Mouse (Mus musculus) spleen, postnatal 14 days (tissue): ENCODE measurements around the gene Gm15217.

Experiments used
- DNase-seq, 2 experiments: peaks; one replicate each; pipeline ENCODE4 v3.0.0; 2021 to 2022; ENCODE audit warnings: low spot score in 2 of 2

Gm15217 gene

GRCm38 (mm10) chr14:46379285-46379684, at the start of gene Gm15217:
Gene Gm15217, plus strand, starts transcription at chr14:46379414.
- DNase-seq: no peak

- no peak for DNase-seq
Observed at GRCm38 (mm10) chr14:46333421-46334237, 45.6 kb upstream of the Gm15217 start.

DNA sequence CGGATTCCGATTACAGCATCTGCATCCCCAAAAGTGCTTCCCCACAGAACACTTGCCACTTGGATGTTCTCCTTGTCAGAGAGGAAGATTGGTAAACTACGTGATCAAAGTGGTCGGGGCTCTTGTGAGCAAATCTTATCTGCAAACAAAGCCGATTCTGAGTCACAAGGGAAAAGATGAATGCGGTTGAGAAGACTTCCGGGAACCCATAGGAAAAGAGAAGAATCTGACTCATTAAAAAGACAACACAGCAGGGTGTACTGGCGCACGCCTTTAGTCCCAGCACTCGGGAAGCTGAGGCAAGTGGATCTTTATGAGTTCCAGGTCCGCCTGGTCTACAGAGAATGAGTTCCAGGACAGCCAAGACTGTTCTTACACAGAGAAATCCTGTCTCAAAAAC, 40.4 kb upstream of the Gm15217 start:
- DNase-seq: no peak

- no peak for DNase-seq
Observed at GRCm38 (mm10) chr14:46344750-46345149, 34.5 kb upstream of the Gm15217 start.

- DNase-seq: no peak
Observed at GRCm38 (mm10) chr14:46357286-46357685, 21.9 kb upstream of the Gm15217 start.

DNA sequence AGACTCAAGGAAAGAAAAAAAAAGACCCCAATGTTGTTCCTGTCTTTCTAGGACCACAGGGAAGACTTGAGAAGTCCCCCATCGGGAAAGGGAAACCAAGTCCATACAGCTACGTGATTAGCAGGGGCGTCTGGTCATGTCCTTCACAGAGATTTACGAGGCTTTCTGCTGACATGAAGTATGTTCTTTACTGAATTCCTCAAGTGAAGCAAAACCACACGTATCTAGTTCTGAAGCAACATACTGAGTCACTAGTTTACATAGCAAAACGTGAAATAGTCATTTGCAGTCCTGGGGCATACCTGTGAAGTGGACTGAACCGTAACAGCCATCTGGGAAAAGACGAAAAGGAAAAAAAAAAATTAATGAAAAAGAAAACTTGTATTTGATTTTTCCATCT, 21.5 kb upstream of the Gm15217 start:
- DNase-seq: no peak

GRCm38 (mm10) chr14:46363209-46363608, 16.0 kb upstream of the Gm15217 start:
- no peak for DNase-seq

GRCm38 (mm10) chr14:46372452-46372851, 6.8 kb upstream of the Gm15217 start:
- DNase-seq: no peak

GRCm38 (mm10) chr14:46375796-46376195, 3.4 kb upstream of the Gm15217 start:
- DNase-seq: no peak

GRCm38 (mm10) chr14:46380286-46380721, 1.1 kb downstream of the Gm15217 start:
- no peak for DNase-seq

DNA sequence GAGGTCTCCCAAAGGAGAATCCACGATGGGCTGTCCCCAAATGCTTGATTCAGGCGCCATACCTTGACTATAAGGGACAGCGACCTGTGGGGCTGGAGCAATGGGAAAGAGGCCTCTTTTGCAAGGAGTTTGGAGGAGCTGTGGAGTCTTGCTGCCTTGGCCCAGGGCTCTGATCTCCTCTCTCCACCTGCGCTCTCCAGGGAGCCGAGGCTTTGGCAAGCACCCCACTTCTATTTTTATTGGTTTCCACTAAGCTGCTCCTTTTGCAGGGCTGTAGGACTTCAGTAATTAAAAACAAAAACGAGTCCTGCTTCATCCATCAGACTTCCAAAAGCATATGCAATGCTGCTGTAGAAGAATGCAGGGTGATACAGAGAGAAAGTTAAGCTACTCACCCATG, 2.2 kb downstream of the Gm15217 start:
- DNase-seq: no peak

DNA sequence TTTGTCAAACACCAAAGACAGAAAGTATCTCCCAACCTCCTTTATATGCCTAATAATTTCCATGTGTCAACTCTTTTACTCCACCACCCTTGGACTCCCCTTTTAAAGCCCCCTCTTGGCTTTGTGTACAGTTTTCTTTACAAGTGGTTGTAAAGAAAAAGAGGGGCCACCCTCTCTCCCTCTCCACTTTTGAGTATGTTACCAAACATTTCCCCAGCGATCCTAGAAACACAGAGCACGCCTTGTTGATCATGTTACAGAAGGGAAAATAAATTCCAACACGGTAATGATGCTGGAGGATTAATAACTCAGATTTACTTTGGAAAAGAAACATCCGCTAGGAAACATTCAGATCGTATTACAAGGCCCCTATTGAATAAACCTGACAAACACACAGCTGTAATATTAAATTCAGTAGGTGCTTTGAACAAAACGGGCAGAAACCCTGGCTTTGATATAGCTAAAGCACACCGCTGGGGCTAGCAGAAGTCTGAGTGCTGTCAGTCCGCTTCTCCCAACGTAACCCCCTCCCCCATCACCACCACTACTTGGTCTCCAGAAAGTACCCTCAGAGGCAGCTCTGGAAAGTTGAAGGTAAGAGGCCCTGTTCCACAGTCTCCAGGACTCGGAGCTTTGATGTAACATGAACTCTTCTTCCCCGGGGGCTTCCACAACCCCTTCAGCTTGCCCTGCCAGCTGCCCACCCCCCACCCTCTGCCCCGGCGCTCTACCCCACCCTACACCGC, 5.9 kb downstream of the Gm15217 start:
- no peak for DNase-seq

- no peak for DNase-seq
Observed at GRCm38 (mm10) chr14:46385701-46386477, 6.7 kb downstream of the Gm15217 start.

GRCm38 (mm10) chr14:46386478-46387356, 7.5 kb downstream of the Gm15217 start:
- DNase-seq: no peak

- DNase-seq: no peak
Observed at GRCm38 (mm10) chr14:46387357-46387671, 8.1 kb downstream of the Gm15217 start.

DNA sequence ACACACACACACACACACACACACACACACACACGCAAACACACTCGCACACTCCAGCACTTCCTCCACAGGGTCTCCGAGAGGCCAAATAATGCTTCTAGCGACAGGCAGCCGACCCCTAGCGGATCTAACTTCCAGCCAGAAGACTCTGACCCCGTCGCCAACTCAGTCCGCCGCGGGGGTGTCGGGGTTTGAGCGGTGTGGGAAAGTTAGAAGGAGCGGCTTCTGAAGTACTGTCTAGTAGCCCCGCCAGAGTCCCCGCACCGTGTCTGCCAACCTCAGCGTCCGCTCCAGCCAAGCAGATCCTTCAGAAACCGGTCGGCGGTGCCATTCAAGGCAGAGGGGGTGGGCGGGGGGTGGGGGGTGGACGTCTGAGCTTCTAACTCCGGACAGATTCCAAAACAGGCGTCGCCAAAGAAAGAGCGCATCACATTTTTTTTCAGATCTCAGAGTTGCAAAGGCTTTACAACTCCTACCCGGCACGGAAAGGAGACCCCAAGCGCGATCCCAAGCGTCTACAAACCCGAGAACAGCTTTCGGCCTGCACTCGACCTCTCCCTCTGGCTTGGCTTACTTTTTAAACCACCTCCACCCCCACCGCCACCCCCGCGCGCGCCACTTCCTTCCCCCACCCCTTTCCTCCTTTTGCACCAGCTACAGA, 8.7 kb downstream of the Gm15217 start:
- DNase-seq: no peak

DNA sequence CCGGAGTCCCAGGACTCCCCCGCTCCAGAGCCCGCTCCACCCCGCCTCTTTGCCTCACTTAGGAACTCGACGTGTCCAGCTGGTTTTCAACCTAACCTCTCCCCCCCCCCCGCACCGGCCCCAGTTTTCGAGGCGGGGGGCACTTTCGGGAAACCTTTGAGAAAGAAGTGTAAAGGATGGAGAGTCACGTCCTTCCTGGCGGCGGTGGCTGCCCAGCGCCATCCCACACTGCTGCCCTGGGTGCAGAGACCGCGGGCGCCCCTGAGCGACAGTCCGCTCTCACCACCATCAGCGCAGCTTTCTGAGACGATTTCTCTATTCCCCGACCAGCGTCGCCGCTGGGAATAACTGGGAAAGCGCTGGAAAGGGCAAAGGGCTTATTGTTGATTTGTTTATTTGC, 9.4 kb downstream of the Gm15217 start:
- DNase-seq: no peak

DNA sequence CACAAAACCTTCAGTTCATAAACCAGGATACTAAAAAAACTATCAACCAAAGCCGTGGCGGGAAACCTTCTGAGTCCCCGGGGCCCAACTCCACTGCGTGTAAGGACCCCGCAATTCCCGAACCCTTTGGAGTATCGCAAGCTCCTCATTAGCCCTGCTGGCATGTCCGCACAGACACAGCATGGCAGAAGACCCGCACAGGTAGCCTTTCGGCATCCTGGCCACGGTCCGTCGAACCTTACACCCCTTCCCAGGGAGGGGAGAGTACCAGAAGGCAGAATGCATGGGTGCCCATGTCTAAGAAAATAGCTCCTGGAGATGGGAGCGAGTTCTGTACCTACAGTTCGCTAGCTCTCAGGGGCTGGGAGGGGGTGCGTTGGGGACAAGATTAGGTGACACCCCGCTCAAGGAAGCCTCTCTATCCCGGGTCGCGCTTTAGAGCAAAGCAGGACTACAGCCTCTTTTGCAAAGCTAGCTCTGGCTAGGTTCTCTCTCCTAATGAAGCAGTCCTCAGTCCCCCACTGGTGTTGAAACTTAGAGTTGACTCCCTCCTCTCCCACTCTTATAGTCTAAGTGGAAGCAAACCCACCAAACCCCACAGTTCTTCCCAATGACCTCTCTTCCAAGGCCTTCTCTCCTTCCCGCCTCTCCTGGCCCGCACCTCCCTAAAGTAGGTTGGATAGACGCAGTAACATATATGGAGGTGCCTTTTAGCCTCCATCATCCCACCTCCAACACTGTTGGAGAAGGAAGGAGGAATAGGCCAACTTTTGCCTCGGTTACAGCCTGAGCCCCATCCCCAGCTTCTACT, 10.4 kb downstream of the Gm15217 start:
- DNase-seq: no peak

DNA sequence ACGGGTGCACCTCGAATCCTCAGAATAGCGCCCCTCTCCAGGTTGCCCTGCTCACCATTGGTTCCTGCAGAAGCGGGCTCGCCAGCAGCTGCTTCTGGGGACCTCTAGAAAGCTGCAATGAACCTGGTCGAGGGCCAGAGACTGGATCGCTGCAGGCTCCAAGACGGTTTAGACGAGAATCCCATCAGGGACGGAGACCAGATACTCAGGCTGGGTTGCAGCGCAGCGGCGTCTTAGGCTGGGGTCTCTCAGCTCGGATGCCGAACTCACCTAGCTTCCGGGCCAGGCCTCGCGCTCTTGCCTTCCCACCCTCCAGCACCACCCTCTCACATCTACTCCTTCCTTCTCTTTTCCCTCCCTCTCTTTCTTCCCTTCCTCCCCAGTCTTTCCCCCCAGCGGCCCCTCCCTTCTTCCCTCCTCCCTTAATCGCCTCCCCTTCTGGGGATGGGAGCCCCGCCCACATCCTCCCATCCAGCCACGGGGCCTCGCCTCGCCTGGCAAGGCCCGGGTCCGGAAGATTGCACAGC, 11.1 kb downstream of the Gm15217 start, which contains the start of gene Bmp4:
Bmp4 (minus strand) TSS at position 421 of the 527 bp plus-strand sequence.
- no peak for DNase-seq
